Mouse (Mus musculus) kidney, embryonic 14.5 days (tissue): ENCODE data around the gene Flywch1. TPM values are rescaled to one million over a fixed set of nuclear protein-coding genes. Genes with fewer than 3 reads are reported as not detected.

Source experiments
- ATAC-seq: fragments of 200-750 bp; cut with Nextera tagmentation; 2 replicates; pipeline ENCODE4 v1.8.0; 2017; ENCODE audit warnings: moderate number of reproducible peaks, mild to moderate bottlenecking, moderate TSS enrichment, moderate library complexity; ENCODE audit not compliant: low FRiP score, low TSS enrichment
- H3K27ac ChIP-seq: fragments of 300-500 bp; sonication (generic); 2 replicates; pipeline ENCODE4 v1.5.1; 2014; ENCODE audit warnings: low read depth, mild to moderate bottlenecking, low read length, moderate library complexity, mixed read lengths
- H3K27me3 ChIP-seq: fragments of 300-500 bp; sonication (generic); 2 replicates; pipeline ENCODE4 v1.6.1; 2014; ENCODE audit warnings: mild to moderate bottlenecking, low read length; ENCODE audit not compliant: control insufficient read depth, insufficient read depth
- H3K36me3 ChIP-seq: fragments of 300-500 bp; sonication (generic); 2 replicates; pipeline ENCODE4 v1.6.1; 2014; ENCODE audit warnings: low read length, mixed read lengths; ENCODE audit not compliant: control insufficient read depth, insufficient read depth
- H3K4me1 ChIP-seq: fragments of 300-500 bp; sonication (generic); 2 replicates; pipeline ENCODE4 v1.6.1; 2014; ENCODE audit warnings: low read length, mixed read lengths; ENCODE audit not compliant: control insufficient read depth, insufficient read depth
- H3K4me2 ChIP-seq: fragments of 300-500 bp; sonication (generic); replicated peaks from 2 replicates; pipeline ENCODE4 v1.6.1; 2014; ENCODE audit warnings: low read depth, mild to moderate bottlenecking, low read length
- H3K4me3 ChIP-seq: fragments of 300-500 bp; sonication (generic); 2 replicates; pipeline ENCODE4 v1.5.1; 2014; ENCODE audit warnings: mild to moderate bottlenecking, low read length
- H3K9ac ChIP-seq: fragments of 300-500 bp; sonication (generic); 2 replicates; pipeline ENCODE4 v1.6.1; 2014; ENCODE audit warnings: low read depth, mild to moderate bottlenecking, low read length, moderate library complexity
- H3K9me3 ChIP-seq: fragments of 300-500 bp; sonication (generic); 2 replicates; pipeline ENCODE4 v1.6.1; 2016; ENCODE audit warnings: low read length; ENCODE audit not compliant: control insufficient read depth
- WGBS: fragments of 180-500 bp; shearing (Covaris S2); extraction: QIAGEN DNeasy Blood & Tissue Kit; methylation state at CpG from one replicate; pipeline ENCODE4 v1.1.7; 2014; 5-methylcytosine and 5-hydroxymethylcytosine counted together
- polyA plus RNA-seq: library from polyadenylated mRNA; unstranded; fragments of >200 nt; fragmentation: Nextera tagmentation; extraction: Ambion mirVana; gene quantifications from 2 replicates; pipeline ENCODE4 v1.2.1, GENCODE M21; 2014

The Flywch1 gene
- polyA plus RNA-seq, 1 experiment from 2014 or later: 91.7 TPM

DNA sequence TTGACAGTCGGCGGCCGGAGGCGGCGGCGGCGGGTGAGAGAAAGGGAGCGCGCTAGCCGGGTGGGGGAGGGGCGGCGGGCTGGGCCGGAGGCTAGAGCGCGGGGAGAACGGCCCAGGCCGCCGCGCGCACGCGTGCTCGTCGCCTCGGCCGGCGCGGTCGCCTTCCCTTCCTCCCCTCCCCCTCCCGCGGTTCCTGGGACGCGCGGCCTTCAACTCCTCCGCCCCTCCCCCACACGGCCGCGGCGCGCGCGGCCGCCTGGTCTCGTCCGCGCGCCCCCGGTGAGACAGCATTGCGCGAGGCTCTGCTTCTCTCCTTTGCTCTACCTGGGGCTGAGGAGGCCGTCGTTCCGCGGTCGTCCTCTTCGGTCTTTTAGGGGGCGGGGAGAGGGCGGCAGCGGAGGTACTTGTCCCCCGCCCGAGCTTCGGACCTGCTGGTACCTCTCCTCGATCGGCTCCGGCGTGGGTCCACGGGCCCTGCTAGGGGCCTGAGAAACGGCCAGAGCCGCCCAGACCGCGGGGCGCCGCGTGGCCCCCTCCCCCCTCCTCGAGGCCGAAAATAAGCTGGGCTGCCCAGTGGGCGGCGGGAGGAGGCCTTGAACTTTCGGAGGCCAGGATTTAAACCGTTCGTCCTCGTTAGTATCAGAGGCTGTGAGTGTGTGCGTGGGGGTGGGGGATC, 32.1 kb upstream of the Flywch1 start:
- peaks cover 23% of the 10 kb centered on the region for H3K4me1 ChIP-seq
- H3K4me3 ChIP-seq: peak overlapping the region; percentile 99
- peak overlapping the region; percentile 96 for H3K27ac ChIP-seq
- no peaks in the 10 kb centered on the region for H3K27me3 ChIP-seq
- H3K9me3 ChIP-seq: no peaks in the 10 kb centered on the region
- peaks cover 17% of the 10 kb centered on the region for H3K36me3 ChIP-seq
- WGBS: 0% methylated on average over 50 of the region's 83 CpGs
- ATAC-seq: peak; percentile 70
- peak overlapping the region; percentile 48 for H3K4me2 ChIP-seq
- peak overlapping the region; percentile 99 for H3K9ac ChIP-seq

DNA sequence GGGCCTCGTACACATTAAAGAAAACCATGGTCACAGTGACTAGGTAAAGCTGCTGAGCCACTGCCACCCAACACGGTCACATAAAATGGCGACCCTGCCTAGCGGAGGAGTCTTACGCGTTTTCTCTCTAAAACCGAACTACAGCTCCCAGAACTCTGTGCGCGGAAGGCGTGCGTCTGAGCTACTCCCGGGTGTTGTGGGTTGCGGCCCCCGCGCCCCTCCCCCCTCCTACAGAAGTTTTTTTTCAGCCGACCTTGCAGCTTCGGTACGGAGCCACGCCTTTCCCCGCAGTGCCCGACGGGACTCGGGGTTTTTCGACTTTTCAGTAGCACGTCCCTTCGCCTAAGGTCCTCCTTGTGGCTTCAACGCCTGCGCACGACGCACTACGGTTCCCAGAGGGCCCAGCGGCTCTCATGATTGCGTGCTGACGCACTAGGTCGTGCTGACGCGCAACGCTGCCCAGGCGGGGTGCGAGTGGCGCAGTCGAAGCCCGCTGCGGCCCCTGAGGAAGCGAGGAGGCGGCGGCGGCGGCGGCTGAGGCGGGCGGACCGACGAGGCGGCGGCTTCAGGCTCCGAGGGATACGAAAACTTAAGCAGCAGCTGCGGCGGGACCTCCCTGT, 31.5 kb upstream of the Flywch1 start:
- WGBS: under 1% methylated on average over 58 of the region's 60 CpGs

DNA sequence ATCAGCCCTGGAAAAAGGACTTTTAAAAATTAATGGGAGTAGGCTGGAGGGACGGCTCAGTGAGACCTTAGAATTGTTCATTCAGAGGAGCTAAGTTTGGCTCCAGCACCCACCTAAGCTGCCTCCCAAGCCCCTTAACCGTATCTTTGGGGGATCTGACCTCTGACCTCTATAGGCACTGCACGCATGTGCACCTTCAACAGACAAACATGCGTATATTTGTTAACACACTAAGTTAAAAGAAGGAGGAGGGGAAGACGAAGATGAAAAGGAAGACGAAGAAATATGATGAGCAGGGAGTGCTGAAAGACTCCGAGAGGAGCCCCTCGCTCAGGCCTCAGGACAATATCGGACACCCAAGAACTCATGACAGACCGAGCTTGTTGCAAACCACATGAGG, 30.2 kb upstream of the Flywch1 start:
- H3K27me3 ChIP-seq: no peaks in the 10 kb centered on the region
- no peak overlapping the region for H3K4me3 ChIP-seq
- H3K4me2 ChIP-seq: no peak overlapping the region
- no peak for ATAC-seq
- 87% methylated on average over 10 of the region's 10 CpGs for WGBS
- H3K36me3 ChIP-seq: no peaks in the 10 kb centered on the region
- no peak overlapping the region for H3K9ac ChIP-seq
- H3K4me1 ChIP-seq: peaks cover 19% of the 10 kb centered on the region
- no peaks in the 10 kb centered on the region for H3K9me3 ChIP-seq
- H3K27ac ChIP-seq: no peak overlapping the region

More for the DNA sequence above, 31.5 kb upstream of the Flywch1 start:
- Histone ChIP-seq H3K36me3 (peaks cover 11% of the 10 kb centered on the region), H3K9ac (peak overlapping the region; percentile 99), H3K9me3 (no peaks in the 10 kb centered on the region), H3K27ac (peak overlapping the region; percentile 96), H3K4me2 (peak overlapping the region; percentile 55), H3K4me1 (peaks cover 23% of the 10 kb centered on the region), H3K27me3 (no peaks in the 10 kb centered on the region), H3K4me3 (peak overlapping the region; percentile 99)
- ATAC-seq: peak; percentile 98

DNA sequence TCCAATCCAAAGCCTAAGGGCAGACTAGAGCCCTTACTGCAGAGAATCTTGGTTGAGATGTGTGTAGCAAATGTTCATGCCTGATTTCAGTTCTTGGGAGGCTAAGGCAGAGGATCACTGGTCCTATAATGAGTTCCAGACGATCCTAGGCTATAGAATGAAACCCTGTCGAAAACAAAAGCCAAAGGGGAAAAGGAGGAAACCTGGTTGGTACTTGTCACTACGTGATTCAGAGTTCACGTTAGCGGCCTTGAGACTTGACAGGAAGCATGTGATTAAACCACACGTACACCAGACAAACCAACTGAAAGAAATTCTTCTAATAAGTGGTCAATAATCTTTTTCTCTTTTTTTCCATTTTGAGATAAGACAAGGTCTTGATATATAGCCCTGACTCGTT, 25.9 kb upstream of the Flywch1 start:
- WGBS: 76% methylated on average over 7 of the region's 7 CpGs
- Histone ChIP-seq H3K4me1 (no peaks in the 10 kb centered on the region), H3K4me3 (no peak overlapping the region), H3K4me2 (no peak overlapping the region), H3K27ac (no peak overlapping the region), H3K9me3 (no peaks in the 10 kb centered on the region), H3K9ac (no peak overlapping the region), H3K27me3 (no peaks in the 10 kb centered on the region), H3K36me3 (no peaks in the 10 kb centered on the region)
- no peak for ATAC-seq

DNA sequence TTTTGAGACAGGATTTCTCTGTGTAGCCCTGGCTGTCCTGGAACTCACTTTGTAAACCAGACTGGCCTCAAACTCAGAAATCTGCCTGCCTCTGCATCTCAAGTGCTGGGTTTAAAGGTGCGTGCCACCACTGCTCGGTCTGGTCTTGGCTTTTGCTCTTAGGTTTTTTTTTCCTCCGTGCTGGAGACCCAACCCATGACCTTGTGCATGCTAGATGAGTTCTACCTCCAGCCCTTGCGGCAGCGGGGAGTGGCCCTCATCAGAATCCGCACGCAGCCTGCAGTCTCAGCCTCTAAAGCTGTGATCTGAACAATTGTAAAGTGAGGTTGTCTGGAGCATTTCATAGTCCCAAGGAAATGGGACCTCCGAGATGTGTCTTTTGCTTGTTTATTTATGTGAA, 23.9 kb upstream of the Flywch1 start:
- no peak for ATAC-seq
- Histone ChIP-seq H3K36me3 (no peaks in the 10 kb centered on the region), H3K27me3 (no peaks in the 10 kb centered on the region), H3K4me2 (no peak overlapping the region), H3K4me1 (0 out of 2 replicates have a peak, but pooled peaks cover 6% of the 10 kb centered on the region), H3K27ac (no peak overlapping the region), H3K9ac (no peak overlapping the region), H3K4me3 (no peak overlapping the region), H3K9me3 (no peaks in the 10 kb centered on the region)
- 95% methylated on average over 8 of the region's 8 CpGs for WGBS

DNA sequence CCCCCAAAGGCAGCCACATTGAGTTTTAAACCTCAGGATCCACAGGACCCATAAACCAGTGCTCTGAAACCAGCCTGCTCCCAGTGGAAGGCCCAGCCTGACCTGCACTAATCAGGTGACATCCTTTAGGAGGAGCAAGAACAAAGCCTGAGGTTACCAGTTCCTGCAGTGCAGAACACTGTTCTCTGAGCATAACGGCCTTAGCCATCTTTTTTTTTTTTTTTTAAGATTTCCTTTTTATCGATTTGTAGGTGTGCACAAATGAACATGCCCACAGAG, 19.6 kb upstream of the Flywch1 start:
- Histone ChIP-seq H3K27ac (peak overlapping the region; percentile 67; the same call in 1 of the 2 replicates), H3K4me1 (peaks cover 12% of the 10 kb centered on the region; the same call in 1 of the 2 replicates), H3K27me3 (no peaks in the 10 kb centered on the region), H3K9me3 (no peaks in the 10 kb centered on the region), H3K36me3 (no peaks in the 10 kb centered on the region), H3K4me3 (peak overlapping the region; percentile 37; the same call in 1 of the 2 replicates), H3K4me2 (peak overlapping the region; percentile 51), H3K9ac (0 out of 2 replicates have a peak overlapping the region, but pooled peaks have one; percentile 83)
- no peak for ATAC-seq
- 44% methylated on average over 2 of the region's 2 CpGs for WGBS

DNA sequence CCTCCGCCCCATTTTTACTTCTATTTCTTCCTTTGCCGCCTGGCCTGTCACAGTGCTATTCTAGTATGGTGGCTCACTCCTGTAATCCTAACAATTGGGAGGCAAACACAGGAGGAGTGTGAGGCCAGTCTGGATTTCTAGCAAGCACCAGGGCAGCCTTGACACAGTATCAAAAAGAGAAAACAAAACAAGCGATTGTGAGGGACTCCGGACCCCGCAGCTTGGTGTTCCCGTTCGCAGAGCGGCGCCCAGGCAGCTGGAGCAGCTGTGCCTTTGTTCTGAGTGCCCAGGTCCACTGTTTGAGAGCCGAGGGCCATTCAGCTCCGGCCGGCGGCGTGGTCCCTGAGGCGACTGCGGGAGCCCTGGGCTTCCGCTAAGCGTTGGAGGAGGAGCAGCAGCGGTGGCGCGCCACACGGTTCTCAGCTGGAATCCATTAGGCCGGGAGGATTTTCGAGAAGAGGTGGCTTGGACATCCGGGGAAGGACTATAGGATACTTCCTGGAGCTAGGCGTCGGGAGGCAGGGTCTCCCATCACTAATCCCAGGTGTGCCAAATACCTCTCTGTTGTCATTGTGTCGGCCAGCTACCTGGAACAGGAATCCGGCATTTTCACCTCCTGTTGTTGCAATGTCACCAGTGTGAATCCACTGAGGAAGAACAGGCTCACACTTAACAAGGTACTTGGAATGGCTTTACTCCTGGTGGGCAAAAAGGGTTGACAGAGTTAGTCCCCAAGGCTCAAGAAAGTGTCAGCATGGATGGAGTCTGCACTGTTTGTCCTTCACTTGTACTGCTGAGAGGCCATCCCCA, 19.1 kb upstream of the Flywch1 start, which contains the start of gene Srrm2:
Gene Srrm2 (plus strand): TSS at position 264 of the 810 bp plus-strand sequence.
- Histone ChIP-seq H3K27me3 (no peaks in the 10 kb centered on the region), H3K36me3 (no peaks in the 10 kb centered on the region), H3K9me3 (no peaks in the 10 kb centered on the region), H3K4me2 (peak within 1 kb of the TSS; percentile 51), H3K4me1 (peaks cover 12% of the 10 kb centered on the region; the same call in 1 of the 2 replicates), H3K4me3 (peak within 1 kb of the TSS; percentile 37), H3K9ac (peak within 1 kb of the TSS; percentile 83), H3K27ac (peak within 1 kb of the TSS; percentile 67)
- ATAC-seq: peak; percentile 49; the same call in 1 of the 2 replicates
- WGBS: 2% methylated on average over 29 of the region's 29 CpGs

DNA sequence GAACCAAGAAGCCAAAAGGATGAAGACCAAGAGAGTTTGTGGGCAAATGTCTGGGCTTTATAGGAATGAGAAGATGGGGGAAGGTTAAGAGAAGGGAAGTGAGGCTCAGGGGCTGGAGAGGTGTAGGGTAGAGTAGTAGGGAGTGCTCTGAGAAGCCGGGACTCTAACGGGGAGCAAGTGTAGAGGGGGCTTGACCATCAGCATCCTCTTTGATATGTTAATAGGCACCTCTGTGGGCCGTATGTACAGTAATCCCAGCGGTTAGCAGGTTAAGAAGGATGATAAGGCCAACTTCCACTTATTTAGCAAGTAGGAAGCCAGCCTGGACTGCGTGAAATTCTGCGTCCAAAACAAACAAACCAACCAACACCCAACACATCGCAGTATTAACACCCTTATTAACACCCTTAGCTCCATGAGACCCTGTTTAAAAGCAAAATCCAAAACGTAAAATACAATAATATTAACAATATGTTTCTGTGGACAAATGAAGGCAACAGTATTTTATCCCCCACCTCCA, 18.4 kb upstream of the Flywch1 start:
- H3K36me3 ChIP-seq: no peaks in the 10 kb centered on the region
- peak overlapping the region; percentile 67 for H3K27ac ChIP-seq
- H3K4me2 ChIP-seq: peak overlapping the region; percentile 51
- H3K4me3 ChIP-seq: peak overlapping the region; percentile 37
- no peaks in the 10 kb centered on the region for H3K27me3 ChIP-seq
- no peak for ATAC-seq
- H3K4me1 ChIP-seq: peaks cover 12% of the 10 kb centered on the region; the same call in 1 of the 2 replicates
- H3K9ac ChIP-seq: peak overlapping the region; percentile 83
- no peaks in the 10 kb centered on the region for H3K9me3 ChIP-seq
- 16% methylated on average over 8 of the region's 8 CpGs for WGBS
